Mouse (Mus musculus) hindbrain, embryonic 11.5 days (tissue): ENCODE data around the gene Camk1. TPM values are rescaled to one million over a fixed set of nuclear protein-coding genes. Genes with fewer than 3 reads are reported as not detected.

ENCODE experiments used
- ATAC-seq: fragments of 200-750 bp; cut with Nextera tagmentation; 2 replicates; pipeline ENCODE4 v1.8.0; 2017; ENCODE audit warnings: mild to moderate bottlenecking, moderate TSS enrichment, moderate library complexity; ENCODE audit not compliant: low FRiP score
- DNase-seq: peaks from one replicate; pipeline ENCODE4 v3.0.0-alpha.2; 2015; ENCODE audit warnings: low spot score
- H3K27ac ChIP-seq: fragments of 300-500 bp; sonication (generic); 2 replicates; pipeline ENCODE4 v1.5.1; 2014; ENCODE audit warnings: mild to moderate bottlenecking, low read depth, low read length
- H3K27me3 ChIP-seq: fragments of 300-500 bp; sonication (generic); 2 replicates; pipeline ENCODE4 v1.6.1; 2014; ENCODE audit warnings: mild to moderate bottlenecking, low read length, moderate library complexity, mixed read lengths; ENCODE audit not compliant: control insufficient read depth, insufficient read depth
- H3K36me3 ChIP-seq: fragments of 300-500 bp; sonication (generic); 2 replicates; pipeline ENCODE4 v1.6.1; 2014; ENCODE audit warnings: mild to moderate bottlenecking, low read length, moderate library complexity, mixed read lengths; ENCODE audit not compliant: control insufficient read depth, insufficient read depth
- H3K4me1 ChIP-seq: fragments of 300-500 bp; sonication (generic); replicated peaks from 2 replicates; pipeline ENCODE4 v1.6.1; 2014; ENCODE audit warnings: low read length, mixed read lengths; ENCODE audit not compliant: control insufficient read depth, insufficient read depth
- H3K4me2 ChIP-seq: fragments of 300-500 bp; sonication (generic); replicated peaks from 2 replicates; pipeline ENCODE4 v1.6.1; 2014; ENCODE audit warnings: mild to moderate bottlenecking, low read depth, low read length
- H3K4me3 ChIP-seq: fragments of 300-500 bp; sonication (generic); 2 replicates; pipeline ENCODE4 v1.5.1; 2014; ENCODE audit warnings: low read depth, low read length
- H3K9ac ChIP-seq: fragments of 300-500 bp; sonication (generic); 2 replicates; pipeline ENCODE4 v1.6.1; 2014; ENCODE audit warnings: low read depth, low read length
- H3K9me3 ChIP-seq: fragments of 300-500 bp; sonication (generic); 2 replicates; pipeline ENCODE4 v1.6.1; 2016; ENCODE audit warnings: low read length; ENCODE audit not compliant: control insufficient read depth
- WGBS: fragments of 180-500 bp; shearing (Covaris S2); extraction: QIAGEN DNeasy Blood & Tissue Kit; methylation state at CpG from one replicate; pipeline ENCODE4 v1.1.7; 2014; 5-methylcytosine and 5-hydroxymethylcytosine counted together
- polyA plus RNA-seq: library from polyadenylated mRNA; unstranded; fragments of >200 nt; fragmentation: Nextera tagmentation; extraction: Ambion mirVana; gene quantifications from 2 replicates; pipeline ENCODE4 v1.2.1, GENCODE M21; 2014

Gene Camk1
- polyA plus RNA-seq, 1 experiment from 2014 or later: 57.7 TPM

- 84% methylated on average over 1 of the region's 1 CpGs for WGBS
- Histone ChIP-seq H3K9me3 (no peaks in the 10 kb centered on the region), H3K27me3 (peaks cover 25% of the 10 kb centered on the region), H3K4me3 (no peak overlapping the region), H3K27ac (no peak overlapping the region), H3K9ac (no peak overlapping the region), H3K4me1 (peaks cover 3% of the 10 kb centered on the region), H3K4me2 (no peak overlapping the region), H3K36me3 (no peaks in the 10 kb centered on the region)
- no peak for DNase-seq
- ATAC-seq: no peak
Observed at GRCm38 (mm10) chr6:113286316-113286715, 57.5 kb downstream of the Camk1 start.

GRCm38 (mm10) chr6:113284931-113285330 is 58.9 kb downstream of the Camk1 start:
- Histone ChIP-seq H3K27ac (no peak overlapping the region), H3K4me3 (no peak overlapping the region), H3K4me2 (no peak overlapping the region), H3K36me3 (0 out of 2 replicates have a peak, but pooled peaks cover under 1% of the 10 kb centered on the region), H3K27me3 (peaks cover 25% of the 10 kb centered on the region), H3K9me3 (no peaks in the 10 kb centered on the region), H3K4me1 (peaks cover 3% of the 10 kb centered on the region), H3K9ac (no peak overlapping the region)
- DNase-seq: no peak
- ATAC-seq: no peak
- 83% methylated on average over 3 of the region's 3 CpGs for WGBS

Other genes starting within 250 kb of the Camk1 start
- gene Lhfpl4, start 148.6 kb downstream of the Camk1 start, polyA plus RNA-seq: 7.0 and 7.9 TPM in 2 replicates
- 44.7 and 46.8 TPM in 2 replicates for gene Mtmr14, start 106.1 kb downstream of the Camk1 start, polyA plus RNA-seq
- gene Cpne9, start 61.7 kb downstream of the Camk1 start, polyA plus RNA-seq: 0.24 and 0.29 TPM in 2 replicates
- 19.4 and 22.0 TPM in 2 replicates for gene Brpf1, start 36.8 kb downstream of the Camk1 start, polyA plus RNA-seq
- gene Ogg1, start 17.0 kb downstream of the Camk1 start, polyA plus RNA-seq: 10.5 and 10.6 TPM in 2 replicates
- gene Tada3, start 33.9 kb upstream of the Camk1 start, polyA plus RNA-seq: 56.3 and 60.2 TPM in 2 replicates
- gene Arpc4, start 34.1 kb upstream of the Camk1 start, polyA plus RNA-seq: 208 and 210 TPM in 2 replicates
- gene Ttll3, start 45.3 kb upstream of the Camk1 start, polyA plus RNA-seq: 4.1 and 4.2 TPM in 2 replicates
- gene Rpusd3, start 75.4 kb upstream of the Camk1 start, polyA plus RNA-seq: 23.0 and 26.3 TPM in 2 replicates
- not detected in 2 replicates for gene Cidec, start 91.8 kb upstream of the Camk1 start, polyA plus RNA-seq
- gene Jagn1, start 98.6 kb upstream of the Camk1 start, polyA plus RNA-seq: 75.1 and 79.7 TPM in 2 replicates
- 0.77 and 0.88 TPM in 2 replicates for gene Il17re, start 114.5 kb upstream of the Camk1 start, polyA plus RNA-seq
- 2.7 and 3.2 TPM in 2 replicates for gene Il17rc, start 127.4 kb upstream of the Camk1 start, polyA plus RNA-seq
- 29.6 and 32.6 TPM in 2 replicates for gene Creld1, start 139.3 kb upstream of the Camk1 start, polyA plus RNA-seq
- 0.73 and 0.77 TPM in 2 replicates for gene Prrt3, start 157.9 kb upstream of the Camk1 start, polyA plus RNA-seq
- 90.5 and 90.7 TPM in 2 replicates for gene Emc3, start 187.7 kb upstream of the Camk1 start, polyA plus RNA-seq
- gene Fancd2, start 187.7 kb upstream of the Camk1 start, polyA plus RNA-seq: 10.8 and 14.3 TPM in 2 replicates